Mouse (Mus musculus): ENCODE measurements around the gene Cdk4. TPM values are rescaled to one million over a fixed set of nuclear protein-coding genes. Genes with fewer than 3 reads are reported as not detected.
"Not testable (repeated sequence)": the region's sequence is repeated elsewhere in the genome, so short reads cannot be mapped to it uniquely, and the experiment has no call there.

Gene Cdk4
- total RNA-seq, 2 experiments from 2014 or later: 120 to 123 TPM

DNA sequence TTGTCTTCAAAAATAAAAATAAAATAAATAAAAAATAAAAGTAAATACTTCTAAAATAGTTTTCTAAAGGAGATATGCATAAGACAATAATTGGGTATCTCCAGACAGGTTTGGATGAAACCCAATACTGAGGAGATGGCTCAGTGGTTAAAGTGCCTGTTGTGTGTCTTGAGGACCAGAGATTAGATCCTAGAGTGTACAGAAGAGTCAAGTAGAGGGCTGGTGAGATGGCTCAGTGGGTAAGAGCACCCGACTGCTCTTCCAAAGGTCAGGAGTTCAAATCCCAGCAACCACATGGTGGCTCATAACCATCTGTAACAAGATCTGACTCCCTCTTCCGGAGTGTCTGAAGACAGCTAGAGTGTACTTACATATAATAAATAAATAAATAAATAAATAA, 9.6 kb downstream of the Cdk4 start:
- DNase-seq (ENCODE audit: low spot score in 2 of 2): not testable (repeated sequence)

GRCm38 (mm10) chr10:127073981-127074380, 10.6 kb downstream of the Cdk4 start:
- no peak for DNase-seq (ENCODE audit: low spot score in 2 of 2)

DNA sequence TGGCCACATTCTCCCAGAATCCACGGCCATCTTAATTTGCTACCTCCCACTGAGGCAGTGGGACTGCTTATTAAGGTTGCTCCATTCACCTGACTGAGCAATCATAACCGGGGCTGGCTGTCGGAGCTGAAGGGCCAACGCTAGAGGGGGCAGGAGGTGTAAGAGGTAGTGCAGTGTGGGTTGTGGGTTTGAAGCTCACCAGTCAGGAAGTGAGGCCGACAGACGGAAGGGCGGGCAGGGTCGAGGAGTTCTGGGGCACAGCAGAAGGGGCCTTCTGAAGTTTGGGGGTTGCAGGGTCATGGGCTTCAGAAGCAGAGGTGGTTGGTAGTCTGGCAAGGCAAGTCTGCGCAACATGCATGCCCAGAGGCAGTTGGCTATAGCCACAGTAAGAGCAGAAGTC, 11.7 kb downstream of the Cdk4 start, which contains the start of gene Agap2:
Gene Agap2 (plus strand): TSS at position 205 of the 400 bp plus-strand sequence.
- DNase-seq (ENCODE audit: low spot score in 2 of 2): no peak

GRCm38 (mm10) chr10:127075651-127076050, 12.3 kb downstream of the Cdk4 start:
- DNase-seq (ENCODE audit: low spot score in 2 of 2): no peak

DNA sequence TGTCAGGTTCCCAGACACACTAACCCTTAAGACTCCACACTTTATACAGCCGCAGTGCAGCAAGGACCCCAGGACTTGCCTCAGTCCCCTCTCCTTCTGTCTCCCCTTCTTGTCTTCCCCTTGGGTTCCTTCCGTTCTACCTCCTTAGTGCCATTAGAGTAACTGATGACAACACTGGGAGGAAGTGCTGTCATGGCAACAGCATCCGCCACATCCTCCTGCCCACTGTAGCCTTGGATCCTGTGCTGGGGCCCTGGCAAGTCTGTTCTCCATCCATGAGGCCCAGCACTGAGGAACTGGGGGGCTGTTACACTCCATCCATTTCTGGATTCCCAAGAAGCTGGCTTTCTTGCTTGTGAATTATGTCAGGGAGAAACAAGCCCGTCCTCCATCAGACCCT, 12.7 kb downstream of the Cdk4 start:
- DNase-seq (ENCODE audit: low spot score in 2 of 2): no peak

DNA sequence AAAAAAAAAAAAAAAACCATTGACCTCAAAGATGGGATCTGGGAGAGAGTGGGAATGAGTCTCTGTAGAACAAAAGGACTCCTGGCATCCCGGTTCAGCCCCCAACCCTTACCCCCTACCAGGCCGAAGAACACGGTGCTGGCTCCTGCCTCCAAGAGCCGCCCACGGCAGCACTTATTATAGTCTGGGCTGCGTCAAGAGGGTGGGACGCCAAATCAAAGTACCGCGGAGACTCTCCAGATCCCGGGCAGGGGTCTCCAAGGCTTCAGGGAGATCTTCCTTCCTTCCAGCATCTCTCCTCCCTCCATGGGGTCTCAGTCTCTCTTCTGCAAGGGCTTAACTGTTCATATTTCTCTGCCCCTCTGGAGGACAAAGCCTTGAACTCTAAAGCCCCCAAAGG, 14.2 kb downstream of the Cdk4 start:
- DNase-seq (ENCODE audit: low spot score in 2 of 2): peak in 1 of 2 experiments; percentile 27

DNA sequence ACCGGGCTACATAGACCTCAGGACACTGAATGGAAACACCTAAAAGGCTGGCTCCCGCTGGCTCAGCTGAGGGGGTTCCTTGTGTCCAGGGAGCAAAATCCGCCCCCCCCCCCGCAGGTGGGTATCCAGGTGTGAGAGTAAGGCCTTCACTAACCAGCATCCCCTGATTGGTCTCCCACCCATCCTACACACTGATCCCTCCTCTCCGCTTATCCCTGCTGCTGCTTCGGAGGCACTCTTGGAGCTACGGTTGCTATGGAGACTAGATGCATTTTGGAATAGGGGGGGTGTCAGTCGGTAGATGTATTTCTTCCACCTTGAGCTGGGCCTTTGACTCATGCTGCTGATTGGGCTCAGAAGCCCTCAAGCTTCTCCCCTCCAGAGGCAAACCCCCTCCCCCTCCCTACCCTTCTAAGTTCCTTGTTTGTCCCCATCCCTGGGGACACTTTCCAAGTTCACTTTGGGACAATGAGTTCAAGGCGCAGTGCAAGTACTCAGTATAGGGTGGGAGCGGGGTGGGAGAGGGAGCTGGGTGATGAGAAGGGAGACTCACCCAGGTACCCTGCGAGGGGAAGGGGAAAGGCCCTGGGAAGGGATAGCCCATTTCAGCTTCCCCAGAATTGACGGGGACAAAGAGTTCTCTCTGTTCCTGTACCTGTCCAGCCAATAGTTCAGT, 14.8 kb downstream of the Cdk4 start:
- peak in 1 of 2 experiments; percentile 41 for DNase-seq (ENCODE audit: low spot score in 2 of 2)

- peak; percentile 75 to 80 for DNase-seq (ENCODE audit: low spot score in 2 of 2)
Measured at GRCm38 (mm10) chr10:127078677-127079575, 15.6 kb downstream of the Cdk4 start.

GRCm38 (mm10) chr10:127079665-127080391, 16.5 kb downstream of the Cdk4 start:
- peak in 1 of 2 experiments; percentile 59 for DNase-seq (ENCODE audit: low spot score in 2 of 2)

DNA sequence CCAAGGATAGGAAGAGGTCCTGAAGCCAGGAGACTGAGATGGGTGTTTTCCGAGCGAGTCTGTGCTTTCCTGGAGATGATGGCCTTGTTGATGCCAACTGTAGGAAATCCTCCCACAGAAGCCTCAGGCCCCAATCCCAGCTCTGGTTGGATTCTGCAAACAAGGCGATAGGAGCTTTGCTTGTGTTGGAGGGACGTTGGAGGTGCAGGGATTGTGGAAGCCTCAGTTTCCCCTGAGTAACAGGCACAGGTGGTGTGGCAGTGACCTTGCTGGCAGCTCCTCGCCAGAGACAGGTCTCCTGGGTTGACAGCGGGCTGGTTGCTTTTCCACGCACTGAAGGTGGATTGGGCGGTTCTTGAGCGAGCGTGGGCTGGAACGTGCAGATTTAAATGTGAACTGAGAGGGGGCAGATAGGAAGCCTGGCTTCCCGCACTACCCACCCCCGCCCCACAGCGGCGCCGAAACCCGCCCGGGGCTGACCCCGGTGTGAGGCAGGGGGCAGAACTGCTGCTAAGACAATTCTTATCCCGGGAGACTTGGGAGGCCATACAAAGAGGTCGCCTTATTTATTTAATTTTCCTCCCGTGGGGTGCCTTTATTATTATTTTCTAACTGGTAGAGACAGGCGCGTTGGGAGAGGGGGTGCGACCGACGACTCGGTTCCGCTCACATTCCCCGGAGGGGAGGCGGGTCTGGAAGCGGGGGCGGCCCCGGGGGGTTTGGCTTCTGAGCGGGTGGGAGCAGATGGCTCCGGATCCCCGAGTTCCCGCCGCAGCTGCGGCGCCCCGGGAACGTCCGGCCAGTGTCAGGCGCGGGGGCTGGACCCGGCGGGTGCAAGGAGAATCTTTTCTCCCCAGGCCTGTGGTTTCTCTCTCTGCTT, 17.8 kb downstream of the Cdk4 start:
- peak in 1 of 2 experiments; percentile 49 for DNase-seq (ENCODE audit: low spot score in 2 of 2)

DNA sequence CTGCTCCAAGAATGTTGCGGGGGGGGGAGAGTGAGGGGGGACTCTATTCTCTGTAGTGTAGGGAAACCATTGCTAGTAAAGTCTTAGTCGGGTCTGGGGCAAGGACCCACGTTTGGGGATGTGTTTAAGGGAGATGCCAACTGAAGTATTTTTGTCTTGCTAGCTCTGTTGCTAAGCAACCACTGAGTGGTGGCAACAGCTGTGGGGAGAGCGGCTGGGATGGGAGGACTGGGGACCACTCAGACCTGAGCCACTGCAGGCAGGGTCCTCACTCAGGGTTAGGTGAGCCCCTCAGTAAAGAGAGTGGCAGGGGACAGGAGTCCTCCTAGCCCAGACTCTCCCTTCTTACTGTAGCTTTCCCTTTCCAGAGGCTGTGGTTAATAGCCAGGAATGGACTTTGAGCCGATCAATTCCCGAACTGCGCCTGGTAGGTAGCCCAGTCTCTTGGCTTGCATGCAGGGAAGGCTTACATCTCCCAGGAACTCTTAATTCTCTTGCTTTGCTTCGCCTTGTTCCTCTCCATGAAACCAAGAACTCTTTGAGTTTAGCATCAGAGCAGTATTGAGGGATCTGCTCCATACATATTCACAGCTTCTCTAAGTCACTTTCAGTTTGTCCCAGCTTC, 18.8 kb downstream of the Cdk4 start:
- peak in 1 of 2 experiments; percentile 34 for DNase-seq (ENCODE audit: low spot score in 2 of 2)

GRCm38 (mm10) chr10:127083292-127083914, 20.1 kb downstream of the Cdk4 start:
- DNase-seq (ENCODE audit: low spot score in 2 of 2): no peak

GRCm38 (mm10) chr10:127083915-127084306, 20.6 kb downstream of the Cdk4 start:
- DNase-seq (ENCODE audit: low spot score in 2 of 2): no peak

DNA sequence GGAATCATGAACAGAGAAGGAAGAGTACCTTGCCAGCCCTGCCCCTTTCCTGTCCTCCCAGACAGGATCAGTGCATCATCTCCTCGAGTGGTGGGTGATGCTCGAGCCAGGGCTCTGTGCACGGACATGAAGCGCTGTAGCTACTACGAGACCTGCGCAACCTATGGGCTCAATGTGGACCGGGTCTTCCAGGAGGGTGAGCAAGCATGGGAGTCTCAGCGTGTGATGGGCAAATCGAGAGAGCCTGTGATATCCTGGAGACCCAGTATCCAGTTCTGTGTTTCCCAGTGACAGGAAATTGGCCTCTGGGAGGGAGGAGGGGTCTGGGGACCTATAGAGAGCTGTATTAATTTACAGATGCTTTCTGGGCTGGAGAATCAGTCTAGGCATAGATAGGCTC, 21.7 kb downstream of the Cdk4 start:
- DNase-seq (ENCODE audit: low spot score in 2 of 2): no peak

- no peak for DNase-seq (ENCODE audit: low spot score in 2 of 2)
Measured at GRCm38 (mm10) chr10:127085633-127086032, 22.3 kb downstream of the Cdk4 start.

- peak in 1 of 2 experiments; percentile 62 for DNase-seq (ENCODE audit: low spot score in 2 of 2)
Measured at GRCm38 (mm10) chr10:127090560-127091411, 27.5 kb downstream of the Cdk4 start.

DNA sequence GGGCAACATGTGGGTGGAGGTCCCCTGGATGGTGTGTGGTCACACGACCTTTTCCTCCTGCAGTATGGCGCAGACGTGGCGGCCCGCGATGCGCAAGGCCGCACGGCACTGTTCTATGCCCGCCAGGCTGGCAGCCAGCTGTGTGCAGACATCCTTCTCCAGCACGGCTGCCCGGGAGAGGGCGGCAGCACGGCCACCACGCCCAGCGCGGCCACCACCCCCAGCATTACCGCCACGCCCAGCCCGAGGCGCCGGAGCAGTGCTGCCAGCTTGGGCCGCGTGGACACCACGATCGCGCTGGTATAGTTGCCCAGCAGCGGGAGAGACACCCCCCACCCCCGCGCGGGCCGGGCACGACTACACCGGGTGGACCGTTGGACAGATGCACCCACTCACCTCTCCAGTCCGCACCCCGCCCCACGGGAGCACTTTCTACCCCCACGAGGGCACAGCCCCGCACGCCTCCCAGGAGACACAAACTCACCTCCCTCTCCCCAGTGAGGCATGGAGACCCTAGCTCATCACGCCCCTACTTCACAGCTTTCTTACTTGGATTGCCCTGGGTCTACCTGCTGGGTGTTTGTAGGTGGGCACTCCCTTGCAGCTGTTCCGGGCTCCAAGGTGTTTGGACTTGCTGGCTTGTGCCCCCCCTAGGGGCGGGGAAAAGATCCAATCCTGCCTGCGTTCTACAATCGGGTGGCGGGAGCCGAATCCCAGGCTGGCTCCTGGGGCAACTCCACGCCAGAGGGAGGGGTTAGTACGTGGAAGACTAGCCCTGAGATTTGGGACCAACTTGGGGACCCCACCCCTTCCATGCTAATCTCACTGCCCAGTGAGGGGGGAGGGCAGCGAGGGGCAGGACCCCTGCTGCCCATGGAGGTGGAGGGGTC, 28.4 kb downstream of the Cdk4 start:
- DNase-seq (ENCODE audit: low spot score in 2 of 2): peak in 1 of 2 experiments; percentile 31

DNA sequence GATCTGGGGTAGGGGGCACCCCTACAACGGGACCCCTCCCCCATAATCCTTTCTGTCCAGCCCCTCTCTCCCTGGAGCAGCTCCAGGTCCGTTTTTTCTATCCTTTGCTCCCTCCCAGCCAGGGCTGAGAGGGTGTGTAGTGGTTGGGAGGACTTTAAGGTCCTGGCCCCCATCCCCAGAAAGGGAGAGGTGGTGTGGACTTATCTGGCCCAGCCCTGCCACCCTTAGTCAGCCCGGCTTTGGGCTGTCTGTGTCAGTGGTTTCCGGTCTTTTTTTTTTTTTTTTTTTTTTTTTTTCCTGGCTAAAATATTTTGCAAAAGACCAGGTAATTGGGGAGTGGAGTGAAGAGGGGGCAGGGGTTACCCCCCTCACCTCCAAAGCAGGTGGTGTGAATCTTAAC, 29.4 kb downstream of the Cdk4 start:
- DNase-seq (ENCODE audit: low spot score in 2 of 2): no peak

All from layer of hippocampus, postnatal 14 days (tissue).